Mouse (Mus musculus): ENCODE results near the gene Mgat4a.

Gene Mgat4a

GRCm38 (mm10) chr1:37466322-37466995 lies 74.4 kb downstream of the Mgat4a start:
- DNase-seq (ENCODE audit: low spot score in 2 of 2): no peak

DNA sequence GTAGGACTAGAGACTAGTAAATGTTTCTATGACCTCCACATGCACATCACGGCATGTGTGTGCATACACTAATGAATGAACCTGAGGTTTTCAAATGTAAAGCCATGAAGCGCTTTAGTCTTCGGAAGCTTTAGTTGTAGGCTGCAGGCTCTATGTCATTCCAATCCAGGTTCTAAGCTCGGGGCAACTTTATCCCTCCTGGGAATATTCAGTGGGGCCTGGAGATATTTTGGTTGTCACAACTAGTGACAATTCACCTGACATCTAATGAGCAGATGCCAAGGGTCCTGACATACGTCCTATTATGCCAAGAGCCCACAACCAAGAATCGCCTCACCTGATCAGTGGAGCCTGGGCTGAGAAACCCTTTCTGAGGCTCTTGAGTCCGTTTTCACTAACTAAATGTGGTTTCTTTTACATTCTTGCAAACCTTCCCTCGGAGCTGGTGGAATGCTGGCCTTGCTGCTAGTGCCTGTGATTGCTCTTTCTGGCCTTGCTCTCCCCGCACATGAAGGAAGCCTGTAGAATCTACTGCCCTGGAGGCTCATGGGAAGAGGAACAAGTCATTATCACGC lies 75.9 kb downstream of the Mgat4a start:
- no peak for DNase-seq (ENCODE audit: low spot score in 2 of 2)

DNA sequence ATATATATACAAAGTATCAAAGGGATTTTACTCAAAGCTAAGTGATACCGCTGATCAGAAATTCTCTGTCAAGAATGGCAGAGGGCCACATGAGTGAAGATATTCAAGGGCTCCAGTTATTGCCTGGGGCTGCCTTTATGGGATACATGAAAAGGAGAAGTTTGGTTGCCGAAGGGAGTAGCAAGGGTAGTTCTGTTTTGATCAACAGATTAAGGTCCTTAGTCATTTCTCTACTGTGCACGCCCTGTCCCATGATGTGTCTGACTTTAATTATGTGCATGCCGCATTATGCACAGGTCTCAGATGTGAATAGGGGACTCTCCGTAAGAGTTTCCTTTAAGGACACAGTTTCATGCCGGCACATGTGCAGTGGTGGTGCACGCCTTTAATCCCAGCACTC lies 83.3 kb downstream of the Mgat4a start:
- no peak for DNase-seq (ENCODE audit: low spot score in 2 of 2)

GRCm38 (mm10) chr1:37451270-37451669 lies 89.5 kb downstream of the Mgat4a start:
- no peak for DNase-seq (ENCODE audit: low spot score in 2 of 2)

- peak; percentile 36 to 45 for DNase-seq (ENCODE audit: low spot score in 2 of 2)
These were observed 92.3 kb downstream of the Mgat4a start for GRCm38 (mm10) chr1:37448361-37449095.

GRCm38 (mm10) chr1:37442848-37443835 lies 97.7 kb downstream of the Mgat4a start:
- DNase-seq (ENCODE audit: low spot score in 2 of 2): no peak

GRCm38 (mm10) chr1:37436419-37436818 lies 104.4 kb downstream of the Mgat4a start:
- no peak for DNase-seq (ENCODE audit: low spot score in 2 of 2)

GRCm38 (mm10) chr1:37430297-37430840 lies 110.4 kb downstream of the Mgat4a start:
- DNase-seq (ENCODE audit: low spot score in 2 of 2): no peak

- peak; percentile 90 to 91 for DNase-seq (ENCODE audit: low spot score in 2 of 2)
These were observed 111.2 kb downstream of the Mgat4a start, which contains the start of the genes Coa5 and Unc50 for GRCm38 (mm10) chr1:37429366-37430296. Gene Coa5, minus strand, starts transcription at chr1:37430103. Gene Unc50, plus strand, starts transcription at chr1:37430139.

GRCm38 (mm10) chr1:37428911-37429310 lies 111.9 kb downstream of the Mgat4a start:
- DNase-seq (ENCODE audit: low spot score in 2 of 2): no peak

DNA sequence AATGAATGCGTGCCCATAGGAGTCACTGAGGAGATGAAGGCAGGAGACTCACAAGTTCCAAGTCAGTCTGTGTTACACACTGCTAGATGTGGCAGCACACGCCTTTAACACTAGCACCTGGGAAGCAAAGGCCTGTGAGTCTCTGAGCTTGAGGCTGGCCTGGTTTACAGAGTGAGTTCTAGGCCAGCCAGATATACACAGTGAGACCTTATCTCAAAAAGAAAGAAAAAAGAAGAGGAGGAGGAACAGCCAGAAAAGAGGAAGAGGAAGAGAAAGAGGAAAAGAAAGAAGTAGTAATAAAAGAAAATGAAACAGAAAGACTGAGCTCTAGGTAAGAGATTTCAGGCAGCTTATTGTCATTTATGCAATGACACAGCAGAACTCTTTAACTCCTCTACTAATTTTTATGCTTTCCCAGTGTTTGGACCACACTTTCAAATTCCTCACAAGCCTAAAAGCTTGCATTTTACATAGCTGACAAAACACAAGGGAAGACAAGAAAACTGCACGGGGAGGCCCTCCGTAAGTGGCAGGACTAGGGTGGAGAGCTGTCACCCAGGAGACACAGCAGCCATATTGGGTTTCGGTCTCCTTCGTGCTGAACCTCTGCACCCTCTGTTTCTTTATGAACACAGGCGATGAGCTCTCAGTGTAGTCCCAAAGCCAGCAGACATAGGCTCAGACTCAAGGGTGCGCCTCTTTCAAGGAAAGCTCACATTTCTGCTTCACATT lies 113.5 kb downstream of the Mgat4a start:
- no peak for DNase-seq (ENCODE audit: low spot score in 2 of 2)

DNA sequence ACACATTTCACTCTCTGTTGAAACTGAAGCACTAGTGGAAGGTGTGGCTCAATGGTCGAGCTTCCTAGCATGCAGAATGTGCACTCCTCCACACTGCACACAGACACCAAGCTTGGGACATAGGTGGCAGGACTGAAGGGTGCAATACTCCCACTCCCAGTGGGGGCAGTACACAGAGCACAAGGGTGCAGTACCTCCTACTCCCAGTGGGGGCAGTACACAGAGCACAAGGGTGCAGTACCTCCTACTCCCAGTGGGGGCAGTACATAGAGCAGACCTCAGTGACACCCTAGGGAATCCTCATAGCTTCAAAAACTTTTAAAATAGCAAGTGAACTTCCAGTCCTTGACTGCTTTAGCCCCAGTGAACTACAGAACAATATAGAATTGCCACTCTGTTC lies 121.4 kb downstream of the Mgat4a start:
- DNase-seq (ENCODE audit: low spot score in 2 of 2): peak in 1 of 2 experiments; percentile 53

- DNase-seq (ENCODE audit: low spot score in 2 of 2): no peak
These were observed 125.4 kb downstream of the Mgat4a start for GRCm38 (mm10) chr1:37415394-37415793.

GRCm38 (mm10) chr1:37409647-37410046 lies 131.2 kb downstream of the Mgat4a start:
- no peak for DNase-seq (ENCODE audit: low spot score in 2 of 2)

- DNase-seq (ENCODE audit: low spot score in 2 of 2): no peak
These were observed 132.1 kb downstream of the Mgat4a start for GRCm38 (mm10) chr1:37408678-37409077.

DNA sequence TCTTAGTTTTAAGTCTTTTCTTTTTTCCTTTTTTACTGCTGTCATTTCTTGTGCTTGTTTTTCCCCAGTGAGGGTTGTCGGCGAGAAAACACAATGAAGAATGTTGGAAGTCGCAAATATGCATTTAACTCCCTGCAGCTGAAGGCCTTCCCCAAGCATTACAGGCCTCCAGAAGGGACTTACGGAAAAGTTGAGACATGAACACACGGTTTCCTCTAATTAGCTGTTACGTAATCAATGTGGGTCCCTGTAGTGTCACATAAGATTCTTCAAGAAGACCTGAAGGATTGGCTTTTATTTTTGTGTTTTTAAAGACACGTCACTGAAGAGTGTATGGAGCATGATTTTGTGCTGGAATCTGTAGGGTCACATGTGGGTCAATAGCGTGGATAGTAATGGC lies 132.8 kb downstream of the Mgat4a start:
- no peak for DNase-seq (ENCODE audit: low spot score in 2 of 2)

- no peak for DNase-seq (ENCODE audit: low spot score in 2 of 2)
These were observed 133.6 kb downstream of the Mgat4a start for GRCm38 (mm10) chr1:37407228-37407627.

DNA sequence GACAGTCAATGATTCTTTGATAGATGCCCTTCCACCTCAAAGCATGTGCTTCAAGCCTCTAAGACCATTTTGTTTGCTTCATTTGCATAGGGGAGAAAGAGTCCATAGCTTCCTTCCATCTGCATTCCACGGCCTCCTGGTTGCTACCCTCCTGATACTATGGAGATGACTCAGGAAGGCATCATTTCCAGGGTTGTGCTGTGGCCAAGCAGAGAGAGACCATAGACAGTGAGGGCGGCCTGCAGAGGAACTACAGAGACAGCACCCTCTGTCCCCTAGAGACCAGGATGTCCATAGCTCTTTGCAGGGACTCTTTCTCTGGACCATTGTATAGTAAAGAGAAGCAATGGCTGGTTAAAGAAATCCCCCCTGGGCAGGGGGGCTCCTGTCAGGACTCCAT lies 135.7 kb downstream of the Mgat4a start:
- no peak for DNase-seq (ENCODE audit: low spot score in 2 of 2)

GRCm38 (mm10) chr1:37401687-37402086 lies 139.1 kb downstream of the Mgat4a start:
- peak; percentile 36 to 42 for DNase-seq (ENCODE audit: low spot score in 2 of 2)

- no peak for DNase-seq (ENCODE audit: low spot score in 2 of 2)
These were observed 141.1 kb downstream of the Mgat4a start for GRCm38 (mm10) chr1:37399734-37400133.
